Mouse (Mus musculus): ENCODE results near the gene Susd1.

DNA sequence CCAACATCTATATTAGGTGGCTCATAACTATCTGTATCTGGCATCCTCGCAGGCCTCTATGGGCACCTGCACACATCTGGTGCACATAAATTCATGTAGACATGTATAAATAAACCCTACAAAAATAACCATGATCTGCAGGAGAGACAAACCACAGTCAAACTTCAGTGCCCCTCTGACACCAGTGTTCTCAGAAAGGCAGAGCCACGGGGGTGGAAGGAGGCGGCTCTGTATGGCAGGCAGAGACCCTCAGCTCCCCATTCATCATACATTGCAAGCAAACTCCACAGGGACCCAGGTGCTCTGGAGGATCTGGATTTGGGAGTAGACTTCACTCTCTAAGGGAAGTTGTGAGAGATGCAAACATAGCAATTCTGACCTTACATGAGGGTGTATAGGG, 6.6 kb upstream of the Susd1 start:
- TF ChIP-seq TAL1 (conservative IDR thresholded peaks at IDR 0.05; ENCODE audit: low read depth, low read length) (no peak), CTCF (IDR thresholded peaks at IDR 0.05; ENCODE audit: low read depth, low read length) (no peak), GATA1 (IDR thresholded peaks at IDR 0.05; ENCODE audit: borderline replicate concordance, low read length) (no peak)

Data from G1E (cell line).